Mouse (Mus musculus) stomach, postnatal 0 days (tissue): Measurements from ENCODE around the gene Usp43.

Experiments used
- CTCF ChIP-seq: IDR thresholded peaks from 2 replicates; pipeline ENCODE4 v1.5.1; 2016; ENCODE audit warnings: antibody characterized with exemption, low read depth, mild to moderate bottlenecking, moderate library complexity
- EP300 ChIP-seq: optimal IDR thresholded peaks from 2 replicates; pipeline ENCODE3; 2016; ENCODE audit warnings: antibody characterized with exemption

DNA sequence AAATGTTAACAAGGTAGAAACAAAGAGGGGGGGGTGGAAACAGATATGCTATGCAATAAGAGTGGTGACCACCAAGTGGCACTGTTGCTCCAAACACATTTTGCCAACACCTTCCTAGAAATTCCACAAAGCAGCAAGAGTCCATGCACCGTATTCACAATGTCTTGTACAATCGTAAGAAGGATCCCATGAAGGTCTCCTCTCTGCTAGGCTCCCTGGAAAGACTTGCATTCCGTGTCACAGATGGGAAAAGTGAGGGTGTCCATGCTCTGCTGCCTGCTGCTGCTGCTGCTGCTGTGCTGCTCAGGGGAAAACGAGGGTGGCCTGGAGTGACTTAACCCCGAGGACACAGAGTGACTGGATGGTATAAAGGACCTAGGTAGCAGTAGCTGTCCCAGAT, 102.3 kb downstream of the Usp43 start:
- peak; percentile 88 for TF ChIP-seq CTCF
- TF ChIP-seq EP300, result no peak
